In genomic region chrX:48285006-48285650, GRCm38 (mm10) we compare ENCODE assay signal across 8 mouse cellular contexts. TPM values are rescaled to one million over a fixed set of nuclear protein-coding genes. Genes with fewer than 3 reads are reported as not detected.
DNase-seq lines count a peak whose midpoint lies in the region; ATAC-seq and TF ChIP-seq lines count a peak whose summit lies in the region.

No protein-coding gene starts in this region.

- peak overlapping the region; percentile 85 to 96 for H3K4me3 ChIP-seq in MEL (ENCODE audit: control insufficient read depth in 1 of 2, insufficient read depth in 1 of 2, low read depth in 2 of 2, low read length in 2 of 2)
- peak overlapping the region; percentile 46 for H3K4me3 ChIP-seq in forebrain, embryonic 12.5 days (replicated peaks)
- H3K4me3 ChIP-seq in heart, postnatal 0 days (ENCODE audit: low read depth, low read length): peak overlapping the region; percentile 57
- H3K4me3 ChIP-seq in lung, postnatal 0 days (ENCODE audit: low read depth, low read length): peak overlapping the region; percentile 44

- TF ChIP-seq POLR2A in MEL (IDR thresholded peaks at IDR 0.05; ENCODE audit: control insufficient read depth in 1 of 2, insufficient read depth in 1 of 2, low read depth in 1 of 2, low read length in 2 of 2, poor library complexity in 1 of 2): peak in 1 of 2 experiments; percentile 27; a peak in 1 of 4 replicates

- peak; percentile 73 for ATAC-seq in cerebellum, adult (ENCODE audit: insufficient number of reproducible peaks, low FRiP score, low TSS enrichment)
- ATAC-seq in forebrain, embryonic 12.5 days (ENCODE audit: low FRiP score): peak; percentile 89
- ATAC-seq in heart, postnatal 0 days (ENCODE audit: insufficient read depth, low read depth): peak; percentile 84
- ATAC-seq in lung, postnatal 0 days: peak; percentile 81

- no peaks in the 10 kb centered on the region for H3K4me1 ChIP-seq in MEL (ENCODE audit: control insufficient read depth in 1 of 2, insufficient read depth in 2 of 2, low read length in 2 of 2)
- peaks cover 3% of the 10 kb centered on the region; the same call in 1 of the 2 replicates for H3K4me1 ChIP-seq in forebrain, embryonic 12.5 days
- no peaks in the 10 kb centered on the region for H3K4me1 ChIP-seq in heart, postnatal 0 days (ENCODE audit: control insufficient read depth, insufficient read depth)
- no peaks in the 10 kb centered on the region for H3K4me1 ChIP-seq in lung, postnatal 0 days (ENCODE audit: insufficient read depth, low read depth, low read length)

- TF ChIP-seq RAD21 in MEL (IDR thresholded peaks at IDR 0.05; ENCODE audit: low read depth, low read length): no peak

- no peaks in the 10 kb centered on the region for H3K9me3 ChIP-seq in MEL (replicated peaks; ENCODE audit: insufficient read depth, low read length)
- H3K9me3 ChIP-seq in forebrain, embryonic 12.5 days: no peaks in the 10 kb centered on the region
- H3K9me3 ChIP-seq in heart, postnatal 0 days (replicated peaks; ENCODE audit: control insufficient read depth, low read length): no peaks in the 10 kb centered on the region
- H3K9me3 ChIP-seq in lung, postnatal 0 days (ENCODE audit: low read length): no peaks in the 10 kb centered on the region

- TF ChIP-seq CTCF in MEL (IDR thresholded peaks at IDR 0.05 in 2 of 3, conservative IDR thresholded peaks at IDR 0.05 in 1 of 3; ENCODE audit: control insufficient read depth in 1 of 3, insufficient read depth in 1 of 3, low read depth in 2 of 3, low read length in 3 of 3, poor library complexity in 1 of 3, severe bottlenecking in 1 of 3): no peak
- no peak for TF ChIP-seq CTCF in heart, postnatal 0 days (IDR thresholded peaks at IDR 0.05; ENCODE audit: low read depth)
- TF ChIP-seq CTCF in lung, postnatal 0 days (IDR thresholded peaks at IDR 0.05): no peak

- peaks cover 2% of the 10 kb centered on the region; the same call in 1 of the 2 replicates for H3K79me2 ChIP-seq in MEL (ENCODE audit: control insufficient read depth, insufficient read depth, low read length, poor library complexity)

- no peak for TF ChIP-seq EP300 in MEL (IDR thresholded peaks at IDR 0.05; ENCODE audit: low read depth in 1 of 2, low read length in 2 of 2)
- TF ChIP-seq EP300 in heart, postnatal 0 days (IDR thresholded peaks at IDR 0.05; ENCODE audit: low read depth): peak; percentile 12; the same call in 1 of the 2 replicates
- TF ChIP-seq EP300 in lung, postnatal 0 days (IDR thresholded peaks at IDR 0.05): no peak

- no peaks in the 10 kb centered on the region for H3K27me3 ChIP-seq in MEL (ENCODE audit: control insufficient read depth in 1 of 2, insufficient read depth in 2 of 2, low read length in 2 of 2)
- peaks cover 3% of the 10 kb centered on the region; the same call in 1 of the 2 replicates for H3K27me3 ChIP-seq in forebrain, embryonic 12.5 days
- H3K27me3 ChIP-seq in heart, postnatal 0 days (ENCODE audit: control insufficient read depth, insufficient read depth, low read length): no peaks in the 10 kb centered on the region
- no peaks in the 10 kb centered on the region for H3K27me3 ChIP-seq in lung, postnatal 0 days (replicated peaks; ENCODE audit: insufficient read depth, low read length)

- no peaks in the 10 kb centered on the region for H3K36me3 ChIP-seq in MEL (ENCODE audit: control insufficient read depth in 1 of 2, insufficient read depth in 2 of 2, low read length in 2 of 2)
- H3K36me3 ChIP-seq in forebrain, embryonic 12.5 days (replicated peaks): peaks cover 9% of the 10 kb centered on the region; the same call in 1 of the 2 replicates
- H3K36me3 ChIP-seq in heart, postnatal 0 days (replicated peaks; ENCODE audit: control insufficient read depth, insufficient read depth, low read length): 0 out of 2 replicates have a peak, but pooled peaks cover 5% of the 10 kb centered on the region
- no peaks in the 10 kb centered on the region for H3K36me3 ChIP-seq in lung, postnatal 0 days (ENCODE audit: insufficient read depth, low read length)

- H3K9ac ChIP-seq in MEL (ENCODE audit: control insufficient read depth, low read depth, low read length, poor library complexity, severe bottlenecking): peak overlapping the region; percentile 73
- peak overlapping the region; percentile 55; the same call in 1 of the 2 replicates for H3K9ac ChIP-seq in forebrain, embryonic 12.5 days
- H3K9ac ChIP-seq in heart, postnatal 0 days (replicated peaks; ENCODE audit: low read depth, low read length): peak overlapping the region; percentile 57
- peak overlapping the region; percentile 36; the same call in 1 of the 2 replicates for H3K9ac ChIP-seq in lung, postnatal 0 days (replicated peaks; ENCODE audit: low read depth)

- peak overlapping the region; percentile 56 for H3K4me2 ChIP-seq in forebrain, embryonic 12.5 days
- H3K4me2 ChIP-seq in heart, postnatal 0 days (ENCODE audit: low read depth, low read length): peak overlapping the region; percentile 70
- H3K4me2 ChIP-seq in lung, postnatal 0 days (replicated peaks; ENCODE audit: low read depth, low read length): peak overlapping the region; percentile 54

- 20% methylated on average over 24 of the region's 42 CpGs for WGBS in forebrain, embryonic 12.5 days
- 13% methylated on average over 28 of the region's 42 CpGs for WGBS in heart, postnatal 0 days
- 10% methylated on average over 19 of the region's 42 CpGs for WGBS in lung, postnatal 0 days

- peak overlapping the region; percentile 86 for H3K27ac ChIP-seq in MEL (ENCODE audit: control insufficient read depth, low read depth, low read length)
- peak overlapping the region; percentile 92 for H3K27ac ChIP-seq in forebrain, embryonic 12.5 days
- H3K27ac ChIP-seq in heart, postnatal 0 days (ENCODE audit: low read depth): peak overlapping the region; percentile 91
- H3K27ac ChIP-seq in lung, postnatal 0 days (ENCODE audit: low read length): peak overlapping the region; percentile 82

- DNase-seq in MEL (ENCODE audit: low read depth, low spot score): peak; percentile 93
- DNase-seq in heart, postnatal 0 days (ENCODE audit: low spot score): peak; percentile 61
- peak; percentile 80 to 89 for DNase-seq in kidney, postnatal 4 days
- DNase-seq in lung, postnatal 0 days (ENCODE audit: low spot score): peak; percentile 91
- peak; percentile 74 for DNase-seq in ovary, postnatal 36 days (ENCODE audit: low spot score)
- DNase-seq in thymus, postnatal 36 days: peak; percentile 75 to 85

TF ChIP-seq in MEL, 35 proteins besides CTCF, POLR2A, EP300 and RAD21:
- TF ChIP-seq MAZ (IDR thresholded peaks at IDR 0.05; ENCODE audit: low read depth, low read length): peak; percentile 21; the same call in 1 of the 2 replicates
- TF ChIP-seq NRF1 (IDR thresholded peaks at IDR 0.05; ENCODE audit: insufficient read depth, low read depth, low read length, poor library complexity, severe bottlenecking): no peak

RNA-seq across cellular contexts. Expression of gene Utp14a, which starts 28.5 kb away (rescaled TPM):
- total RNA-seq in MEL (2012; rRNA removed): 64.3 and 69.7 TPM in 2 replicates
- 10 to 100 TPM in 1 of 2 experiments, not detected in 1; 53.6 TPM for polyA plus RNA-seq in MEL (2012; ENCODE audit: insufficient read depth in 1 of 2, insufficient read length in 2 of 2, low read depth in 1 of 2, low replicate concordance in 2 of 2, missing spikeins in 1 of 2)
- polyA plus RNA-seq in forebrain, embryonic 12.5 days (2016; fragmentation: Nextera tagmentation; extraction: Ambion mirVana): 24.6 and 25.1 TPM in 2 replicates
- total RNA-seq in heart, postnatal 0 days (2014; rRNA removed; ENCODE audit: low replicate concordance): 3.4 and 6.0 TPM in 2 replicates
- polyA plus RNA-seq in heart, postnatal 0 days (2015; fragmentation: Nextera tagmentation; extraction: Ambion mirVana): 9.6 and 9.9 TPM in 2 replicates
- 11.0 and 11.5 TPM in 2 replicates for polyA plus RNA-seq in lung, postnatal 0 days (2015; fragmentation: Nextera tagmentation; extraction: Ambion mirVana)

RNA-seq across cellular contexts. Expression of gene Bcorl1, which starts 56.0 kb away (rescaled TPM):
- 3.0 and 3.6 TPM in 2 replicates for total RNA-seq in MEL (2012; rRNA removed)
- 10 to 100 TPM in 1 of 2 experiments, not detected in 1; 12.9 TPM for polyA plus RNA-seq in MEL (2012; ENCODE audit: insufficient read depth in 1 of 2, insufficient read length in 2 of 2, low read depth in 1 of 2, low replicate concordance in 2 of 2, missing spikeins in 1 of 2)
- 6.4 and 6.7 TPM in 2 replicates for polyA plus RNA-seq in forebrain, embryonic 12.5 days (2016; fragmentation: Nextera tagmentation; extraction: Ambion mirVana)
- total RNA-seq in heart, postnatal 0 days (2014; rRNA removed; ENCODE audit: low replicate concordance): 4.3 and 7.2 TPM in 2 replicates
- polyA plus RNA-seq in heart, postnatal 0 days (2015; fragmentation: Nextera tagmentation; extraction: Ambion mirVana): 2.0 TPM in 2 replicates
- 3.1 and 3.7 TPM in 2 replicates for polyA plus RNA-seq in lung, postnatal 0 days (2015; fragmentation: Nextera tagmentation; extraction: Ambion mirVana)

Comparison
In these comparisons a context has a peak if more than half of its experiments do, and no peak if none do; other contexts are left out.
1. Peak in every context shown above with its lines: DNase-seq, ATAC-seq, H3K4me3 ChIP-seq and H3K27ac ChIP-seq.